Mouse (Mus musculus): ENCODE results near the gene Lpin1. TPM values are rescaled to one million over a fixed set of nuclear protein-coding genes. Genes with fewer than 3 reads are reported as not detected.

Lpin1 gene
- polyA plus RNA-seq, 1 experiment from 2014 or later: 5.9 TPM

DNA sequence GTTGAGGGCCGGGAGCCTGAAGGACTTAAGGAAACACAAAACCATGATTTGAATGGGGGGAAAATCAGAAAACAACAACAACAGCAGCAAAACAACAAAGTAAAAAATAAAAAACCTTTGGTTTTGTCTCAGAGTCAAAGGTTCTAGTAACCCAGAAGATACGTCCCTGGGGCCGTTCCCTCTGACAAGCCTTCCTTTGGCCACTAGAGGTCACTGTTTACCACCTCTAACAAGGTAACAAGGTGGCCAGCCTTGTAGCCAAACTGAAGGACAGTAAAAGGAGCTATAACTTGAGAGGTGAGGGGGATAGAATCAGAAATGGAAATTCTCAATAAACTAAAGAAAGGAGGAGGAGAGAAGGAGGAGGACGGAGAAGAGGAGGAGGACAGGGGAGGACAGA, 42.3 kb downstream of the Lpin1 start:
- peaks cover 53% of the 10 kb centered on the region for H3K36me3 ChIP-seq
- no peaks in the 10 kb centered on the region for H3K4me1 ChIP-seq
- H3K9me3 ChIP-seq: no peaks in the 10 kb centered on the region
- H3K27me3 ChIP-seq: no peaks in the 10 kb centered on the region
- no peak for ATAC-seq (ENCODE audit: insufficient number of reproducible peaks, insufficient read depth, low FRiP score, low TSS enrichment, low read depth)
- WGBS: 28% methylated on average over 4 of the region's 4 CpGs
- no peak overlapping the region for H3K4me3 ChIP-seq
- no peak overlapping the region for H3K4me2 ChIP-seq
- no peak overlapping the region for H3K27ac ChIP-seq
- no peak overlapping the region for H3K9ac ChIP-seq

DNA sequence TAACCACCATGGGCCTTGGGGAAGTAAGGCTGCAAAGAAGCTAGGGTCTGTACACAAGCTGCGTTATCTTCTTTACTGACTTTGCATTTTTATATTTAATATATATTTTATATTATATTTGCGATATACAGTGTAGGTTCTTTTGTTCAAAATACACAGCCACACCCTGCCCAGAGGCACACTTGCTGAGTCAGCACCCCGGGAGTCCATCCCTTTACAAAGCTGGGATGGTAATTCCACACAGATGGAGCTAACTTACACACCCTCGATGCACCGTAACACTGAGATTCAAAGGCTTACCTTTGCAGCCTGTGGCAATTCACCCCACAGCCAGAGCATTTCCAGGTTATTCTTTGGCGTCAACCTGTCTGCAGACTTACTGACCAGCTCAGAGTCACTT, 42.7 kb downstream of the Lpin1 start:
- Histone ChIP-seq H3K4me1 (no peaks in the 10 kb centered on the region), H3K4me2 (no peak overlapping the region), H3K9me3 (no peaks in the 10 kb centered on the region), H3K4me3 (no peak overlapping the region), H3K27ac (no peak overlapping the region), H3K27me3 (no peaks in the 10 kb centered on the region), H3K9ac (no peak overlapping the region), H3K36me3 (peaks cover 55% of the 10 kb centered on the region)
- 68% methylated on average over 6 of the region's 6 CpGs for WGBS
- no peak for ATAC-seq (ENCODE audit: insufficient number of reproducible peaks, insufficient read depth, low FRiP score, low TSS enrichment, low read depth)

DNA sequence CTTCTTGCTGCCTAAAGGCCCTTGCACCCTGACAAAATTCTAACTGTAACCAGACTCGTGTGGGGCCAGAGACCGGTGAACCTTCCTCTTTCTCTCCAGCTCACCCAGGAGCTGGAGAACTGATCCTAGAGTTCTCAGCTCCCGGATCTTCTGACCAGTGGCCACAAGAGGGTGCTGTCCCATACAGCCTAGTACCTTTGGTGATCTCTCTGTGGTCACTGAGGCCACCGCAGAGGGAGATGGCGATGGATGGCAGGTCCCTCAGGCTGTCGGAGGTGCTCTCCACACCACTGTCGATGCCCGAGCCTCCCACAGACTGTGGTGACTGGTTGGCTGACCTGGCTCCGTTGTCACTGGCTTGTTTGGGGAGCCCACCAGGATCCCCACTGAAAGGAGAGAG, 47.3 kb downstream of the Lpin1 start:
- 0 out of 2 replicates have a peak overlapping the region, but pooled peaks have one; percentile 11 for H3K9ac ChIP-seq
- H3K27me3 ChIP-seq: no peaks in the 10 kb centered on the region
- no peak overlapping the region for H3K4me3 ChIP-seq
- WGBS: 70% methylated on average over 9 of the region's 9 CpGs
- H3K27ac ChIP-seq: no peak overlapping the region
- peaks cover 61% of the 10 kb centered on the region for H3K36me3 ChIP-seq
- no peak overlapping the region for H3K4me2 ChIP-seq
- H3K4me1 ChIP-seq: no peaks in the 10 kb centered on the region
- no peaks in the 10 kb centered on the region for H3K9me3 ChIP-seq
- no peak for ATAC-seq (ENCODE audit: insufficient number of reproducible peaks, insufficient read depth, low FRiP score, low TSS enrichment, low read depth)

DNA sequence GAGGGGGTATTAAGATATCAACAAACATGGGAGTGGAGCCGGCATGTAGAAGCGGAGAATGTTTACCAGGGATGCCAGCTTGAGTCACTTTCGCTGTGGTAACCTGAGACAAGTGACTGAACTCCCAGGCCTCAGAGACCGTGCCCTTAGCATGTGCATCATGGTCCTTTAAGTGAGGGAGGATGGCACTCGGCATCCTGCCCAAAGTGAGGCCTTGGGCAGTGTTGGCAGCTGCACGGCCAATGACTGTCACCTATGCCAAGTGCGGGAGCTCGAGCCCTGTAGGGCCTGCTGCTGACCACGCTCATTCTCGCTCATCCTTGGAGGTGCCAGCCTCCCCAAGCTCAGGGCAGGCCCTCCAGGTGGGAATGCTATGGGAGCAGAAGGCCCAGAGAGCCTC, 48.1 kb downstream of the Lpin1 start:
- 90% methylated on average over 10 of the region's 10 CpGs for WGBS
- H3K36me3 ChIP-seq: peaks cover 65% of the 10 kb centered on the region
- no peak overlapping the region for H3K9ac ChIP-seq
- no peak overlapping the region for H3K4me3 ChIP-seq
- H3K4me2 ChIP-seq: no peak overlapping the region
- H3K27ac ChIP-seq: no peak overlapping the region
- no peaks in the 10 kb centered on the region for H3K27me3 ChIP-seq
- no peak for ATAC-seq (ENCODE audit: insufficient number of reproducible peaks, insufficient read depth, low FRiP score, low TSS enrichment, low read depth)
- H3K9me3 ChIP-seq: no peaks in the 10 kb centered on the region
- H3K4me1 ChIP-seq: 0 out of 2 replicates have a peak, but pooled peaks cover under 1% of the 10 kb centered on the region

DNA sequence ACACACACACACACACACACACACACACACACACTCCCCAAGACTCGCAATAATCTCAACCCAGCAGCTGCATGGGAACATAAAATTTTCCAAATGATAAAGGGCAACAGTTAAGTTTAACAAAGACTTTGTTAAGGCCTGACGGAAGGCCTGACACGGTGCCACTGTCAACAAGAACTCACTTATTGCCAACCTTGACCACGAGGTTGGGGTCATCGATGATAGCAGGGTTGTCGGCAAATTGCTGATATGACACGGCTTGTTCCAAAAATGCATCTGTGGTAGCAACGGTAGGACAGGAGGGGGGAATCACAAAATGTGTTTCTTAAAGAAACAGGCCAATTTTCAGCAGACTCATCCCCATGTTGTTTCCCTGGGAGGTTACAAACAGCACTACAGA, 48.6 kb downstream of the Lpin1 start:
- ATAC-seq (ENCODE audit: insufficient number of reproducible peaks, insufficient read depth, low FRiP score, low TSS enrichment, low read depth): no peak
- Histone ChIP-seq H3K9ac (no peak overlapping the region), H3K36me3 (peaks cover 63% of the 10 kb centered on the region), H3K27ac (no peak overlapping the region), H3K4me1 (0 out of 2 replicates have a peak, but pooled peaks cover 3% of the 10 kb centered on the region), H3K27me3 (no peaks in the 10 kb centered on the region), H3K9me3 (no peaks in the 10 kb centered on the region), H3K4me2 (no peak overlapping the region), H3K4me3 (no peak overlapping the region)
- 89% methylated on average over 8 of the region's 8 CpGs for WGBS

DNA sequence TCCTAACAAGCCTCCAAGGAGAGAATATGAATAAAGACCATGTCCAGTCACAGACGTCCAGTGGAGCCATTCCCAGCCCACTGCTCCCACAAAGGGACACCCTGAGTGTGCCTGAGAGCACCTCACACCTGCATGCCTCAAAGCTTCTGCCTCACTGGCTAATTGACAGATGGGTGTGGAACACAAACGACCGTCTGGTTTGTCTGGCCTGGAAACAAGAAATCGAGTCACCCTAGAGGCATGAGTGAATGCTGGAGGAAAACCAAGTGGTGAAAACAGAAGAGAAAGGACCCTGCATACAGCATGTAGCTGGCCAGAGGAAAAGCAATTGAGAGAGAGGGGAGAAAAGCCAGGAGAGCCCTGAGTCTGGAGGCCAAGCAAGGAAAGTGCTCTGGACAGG, 53.5 kb downstream of the Lpin1 start:
- ATAC-seq (ENCODE audit: insufficient number of reproducible peaks, insufficient read depth, low FRiP score, low TSS enrichment, low read depth): no peak
- Histone ChIP-seq H3K27ac (no peak overlapping the region), H3K4me2 (no peak overlapping the region), H3K27me3 (no peaks in the 10 kb centered on the region), H3K4me1 (0 out of 2 replicates have a peak, but pooled peaks cover 7% of the 10 kb centered on the region), H3K4me3 (no peak overlapping the region), H3K9me3 (no peaks in the 10 kb centered on the region), H3K36me3 (peaks cover 36% of the 10 kb centered on the region), H3K9ac (no peak overlapping the region)
- 47% methylated on average over 4 of the region's 4 CpGs for WGBS

DNA sequence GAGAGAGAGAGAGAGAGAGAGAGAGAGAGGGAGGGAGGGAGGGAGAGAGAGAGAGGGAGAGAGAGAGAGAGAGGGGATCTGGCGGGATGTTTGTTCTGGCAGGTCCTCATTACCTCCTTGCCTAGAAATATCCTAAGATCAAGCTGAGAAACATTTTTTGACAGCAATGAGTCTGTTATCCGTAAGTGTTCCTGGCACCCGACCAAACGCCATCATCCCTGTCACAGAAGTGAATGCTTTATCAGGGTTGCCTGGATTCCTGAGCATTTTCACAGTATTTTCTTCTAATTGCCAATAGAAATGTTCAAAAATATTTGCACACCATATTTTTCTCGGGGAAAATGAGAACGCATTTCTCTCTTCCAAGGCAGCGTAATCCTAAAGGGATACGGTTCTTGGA, 56.6 kb downstream of the Lpin1 start:
- no peak overlapping the region for H3K4me3 ChIP-seq
- no peak for ATAC-seq (ENCODE audit: insufficient number of reproducible peaks, insufficient read depth, low FRiP score, low TSS enrichment, low read depth)
- peaks cover 19% of the 10 kb centered on the region; the same call in 1 of the 2 replicates for H3K4me1 ChIP-seq
- no peak overlapping the region for H3K4me2 ChIP-seq
- no peaks in the 10 kb centered on the region for H3K9me3 ChIP-seq
- H3K9ac ChIP-seq: 0 out of 2 replicates have a peak overlapping the region, but pooled peaks have one; percentile 8
- H3K36me3 ChIP-seq: peaks cover 19% of the 10 kb centered on the region
- WGBS: 67% methylated on average over 8 of the region's 8 CpGs
- H3K27me3 ChIP-seq: no peaks in the 10 kb centered on the region
- no peak overlapping the region for H3K27ac ChIP-seq

DNA sequence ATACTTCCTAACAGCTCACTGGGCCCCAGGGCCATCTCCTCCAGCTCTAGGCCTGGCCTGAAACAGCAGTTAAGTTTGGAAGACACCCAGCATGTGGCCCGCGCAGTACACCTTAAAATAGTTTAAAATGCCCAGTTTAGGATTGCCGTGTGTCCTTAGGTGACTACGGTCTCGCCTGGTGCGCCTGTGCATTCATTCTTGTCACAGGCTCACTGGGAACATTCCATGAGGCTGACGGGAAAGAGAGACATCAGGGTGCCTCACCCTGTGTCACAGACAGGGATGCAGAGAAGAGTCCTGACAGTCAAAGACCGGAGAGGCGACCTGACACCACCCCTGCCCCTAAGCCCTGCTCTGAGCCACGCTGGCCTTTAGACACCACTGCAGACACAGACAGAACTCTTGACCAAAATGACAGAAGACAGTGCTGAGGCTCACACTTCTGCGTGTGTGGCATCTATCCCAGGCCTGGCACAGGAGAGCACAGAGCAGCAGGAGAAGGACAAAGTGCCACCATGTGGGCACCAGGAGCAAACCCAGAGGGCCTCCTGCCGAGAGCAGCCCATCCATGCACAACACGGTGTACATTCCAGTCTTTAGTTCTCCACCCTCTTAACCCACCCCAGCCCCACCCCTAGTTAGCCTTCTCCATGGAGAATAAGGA, 58.5 kb downstream of the Lpin1 start:
- Histone ChIP-seq H3K9ac (no peak overlapping the region), H3K27ac (no peak overlapping the region), H3K4me2 (no peak overlapping the region), H3K4me3 (no peak overlapping the region), H3K27me3 (no peaks in the 10 kb centered on the region), H3K36me3 (peaks cover 26% of the 10 kb centered on the region), H3K9me3 (no peaks in the 10 kb centered on the region), H3K4me1 (peaks cover 16% of the 10 kb centered on the region; the same call in 1 of the 2 replicates)
- ATAC-seq (ENCODE audit: insufficient number of reproducible peaks, insufficient read depth, low FRiP score, low TSS enrichment, low read depth): no peak
- WGBS: 90% methylated on average over 13 of the region's 13 CpGs

DNA sequence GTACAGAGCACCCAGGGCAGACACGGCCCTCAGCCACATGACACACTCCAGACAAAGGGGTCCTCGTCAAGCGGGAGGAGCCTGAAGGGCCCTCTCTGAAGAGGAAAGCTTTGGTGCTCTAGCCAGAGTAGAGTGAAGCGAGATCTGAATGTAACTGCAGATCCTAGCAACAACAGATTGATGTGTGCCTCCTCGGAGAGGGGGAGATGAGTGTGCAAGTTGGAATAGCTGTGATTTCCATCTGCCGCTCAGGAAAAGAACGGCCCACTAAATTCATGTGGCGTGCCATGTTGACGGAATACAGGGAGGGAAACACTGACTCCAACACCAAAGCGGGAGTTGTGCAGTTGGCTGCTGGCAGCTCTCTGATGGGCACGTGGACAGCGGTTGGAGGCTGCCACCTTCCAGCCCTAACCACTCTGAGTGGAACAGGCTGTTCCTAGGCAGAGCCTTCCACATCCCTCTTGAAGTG, 59.7 kb downstream of the Lpin1 start:
- Histone ChIP-seq H3K27me3 (no peaks in the 10 kb centered on the region), H3K4me2 (no peak overlapping the region), H3K4me1 (peaks cover 16% of the 10 kb centered on the region; the same call in 1 of the 2 replicates), H3K9ac (no peak overlapping the region), H3K27ac (0 out of 2 replicates have a peak overlapping the region, but pooled peaks have one; percentile 22), H3K4me3 (no peak overlapping the region), H3K9me3 (no peaks in the 10 kb centered on the region), H3K36me3 (peaks cover 38% of the 10 kb centered on the region)
- 72% methylated on average over 12 of the region's 12 CpGs for WGBS
- no peak for ATAC-seq (ENCODE audit: insufficient number of reproducible peaks, insufficient read depth, low FRiP score, low TSS enrichment, low read depth)

DNA sequence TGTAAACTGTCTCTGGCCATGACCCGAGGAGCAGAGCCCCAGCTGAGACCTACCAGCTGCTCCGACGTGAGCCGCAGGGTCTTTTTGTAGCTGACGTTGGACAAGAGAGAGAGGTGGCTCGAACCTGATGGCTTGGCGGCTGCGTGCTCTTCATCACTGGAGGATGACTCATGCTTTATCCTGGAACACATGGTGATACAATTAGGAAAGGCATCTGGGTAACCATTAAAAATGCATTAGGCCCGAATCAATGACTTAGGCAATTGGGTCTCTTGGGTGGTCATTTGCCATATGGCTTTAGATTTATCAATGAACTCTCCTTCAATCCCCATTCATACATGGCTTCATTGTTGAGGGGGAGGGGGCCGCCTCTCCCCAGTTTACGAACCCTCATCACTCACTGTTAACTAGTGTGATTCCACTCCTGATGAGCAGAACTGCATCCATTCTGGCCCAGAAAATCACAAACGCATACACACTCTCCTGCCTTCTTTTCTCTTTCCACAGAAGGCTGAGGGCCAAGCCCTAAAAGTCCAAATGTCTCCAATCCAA, 61.9 kb downstream of the Lpin1 start:
- WGBS: 88% methylated on average over 12 of the region's 12 CpGs
- Histone ChIP-seq H3K4me3 (no peak overlapping the region), H3K4me2 (no peak overlapping the region), H3K4me1 (peaks cover 14% of the 10 kb centered on the region; the same call in 1 of the 2 replicates), H3K36me3 (peaks cover 55% of the 10 kb centered on the region), H3K9ac (no peak overlapping the region), H3K9me3 (no peaks in the 10 kb centered on the region), H3K27me3 (no peaks in the 10 kb centered on the region), H3K27ac (no peak overlapping the region)
- ATAC-seq (ENCODE audit: insufficient number of reproducible peaks, insufficient read depth, low FRiP score, low TSS enrichment, low read depth): no peak

DNA sequence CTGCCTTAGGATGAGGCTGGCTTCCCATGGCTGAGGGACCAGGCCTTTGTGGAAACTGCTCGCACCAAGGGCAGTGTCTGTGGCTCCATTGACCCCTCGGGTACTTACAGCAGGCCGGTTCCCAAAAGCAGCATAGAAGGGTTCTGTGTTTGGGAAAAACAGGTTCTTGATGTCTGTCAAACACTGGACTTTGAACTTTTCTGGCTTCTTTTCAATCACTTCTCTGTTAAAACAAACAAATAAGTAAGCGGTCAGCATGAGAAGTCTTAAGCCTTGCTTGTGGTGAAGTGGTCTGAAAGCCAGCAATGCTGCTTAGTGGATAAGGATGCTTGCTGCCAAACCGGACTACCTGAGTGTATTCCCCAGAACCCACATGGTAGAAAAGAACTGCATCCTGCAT, 69.2 kb downstream of the Lpin1 start:
- H3K27ac ChIP-seq: no peak overlapping the region
- no peaks in the 10 kb centered on the region for H3K9me3 ChIP-seq
- no peak overlapping the region for H3K9ac ChIP-seq
- H3K27me3 ChIP-seq: no peaks in the 10 kb centered on the region
- no peak for ATAC-seq (ENCODE audit: insufficient number of reproducible peaks, insufficient read depth, low FRiP score, low TSS enrichment, low read depth)
- peaks cover 14% of the 10 kb centered on the region for H3K4me1 ChIP-seq
- H3K36me3 ChIP-seq: peaks cover 60% of the 10 kb centered on the region
- no peak overlapping the region for H3K4me3 ChIP-seq
- no peak overlapping the region for H3K4me2 ChIP-seq
- WGBS: 93% methylated on average over 5 of the region's 5 CpGs

DNA sequence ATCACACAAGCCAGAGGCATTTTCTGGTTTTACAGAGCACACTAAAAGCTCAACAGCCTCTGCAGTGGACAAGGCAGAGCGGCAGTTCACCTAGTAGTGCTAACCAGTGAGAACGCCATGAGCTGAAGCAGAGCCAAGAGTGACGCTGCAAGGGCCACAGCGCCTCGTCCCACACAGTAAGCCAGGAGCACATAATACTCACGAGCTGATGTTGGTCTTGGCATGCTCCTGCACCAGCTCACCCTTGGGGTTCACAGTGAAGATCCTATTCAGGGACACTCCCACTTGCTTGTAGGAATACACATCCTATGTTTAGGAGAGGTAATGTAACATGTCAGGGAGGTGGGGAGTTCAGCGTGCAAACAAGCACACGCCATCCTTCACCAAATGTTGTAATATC, 70.1 kb downstream of the Lpin1 start:
- Histone ChIP-seq H3K36me3 (peaks cover 51% of the 10 kb centered on the region), H3K9me3 (no peaks in the 10 kb centered on the region), H3K27me3 (no peaks in the 10 kb centered on the region), H3K9ac (no peak overlapping the region), H3K4me1 (peaks cover 14% of the 10 kb centered on the region), H3K4me2 (no peak overlapping the region), H3K27ac (no peak overlapping the region), H3K4me3 (no peak overlapping the region)
- no peak for ATAC-seq (ENCODE audit: insufficient number of reproducible peaks, insufficient read depth, low FRiP score, low TSS enrichment, low read depth)
- WGBS: 79% methylated on average over 8 of the region's 8 CpGs
